Mouse (Mus musculus) megakaryocyte progenitor cell, adult 5-6 weeks (primary cell): ENCODE data around the gene Dct. TPM values are rescaled to one million over a fixed set of nuclear protein-coding genes. Genes with fewer than 3 reads are reported as not detected.

Experiments used
- total RNA-seq, 2 experiments: library from RNA; stranded (forward) in 1 of 2; stranded (reverse) in 1 of 2; fragments of 157-497, 149-512 nt in 1 of 2; fragments of 200-1000 nt in 1 of 2; gene quantifications; 2 replicates each; pipeline versions ENCODE4 v1.2.3 to v1.2.4; 2015 to 2017

Dct gene
- total RNA-seq, 2 experiments from 2014 or later = 0.10 TPM; not detected in 1

Other genes starting within 250 kb of the Dct start
- gene Tgds, start 80.5 kb upstream of the Dct start, total RNA-seq (2015) = 22.9 and 23.3 TPM in 2 replicates
- gene Tgds, start 80.5 kb upstream of the Dct start, total RNA-seq (2017) = 20.2 TPM in 2 replicates
- gene Gpr180, start 84.9 kb upstream of the Dct start, total RNA-seq (2015) = 15.5 and 16.2 TPM in 2 replicates
- 12.2 and 14.1 TPM in 2 replicates for gene Gpr180, start 84.9 kb upstream of the Dct start, total RNA-seq (2017)
- not detected in 2 replicates for gene Sox21, start 184.8 kb upstream of the Dct start, total RNA-seq (2015)
- not detected in 2 replicates for gene Sox21, start 184.8 kb upstream of the Dct start, total RNA-seq (2017)
- not detected in 2 replicates for gene Gm9376, start 214.7 kb upstream of the Dct start, total RNA-seq (2015)
- gene Gm9376, start 214.7 kb upstream of the Dct start, total RNA-seq (2017) = not detected in 2 replicates